Mouse (Mus musculus) monocyte, adult 59 days (primary cell): ENCODE data around the gene Il17a. TPM values are rescaled to one million over a fixed set of nuclear protein-coding genes. Genes with fewer than 3 reads are reported as not detected.

Experiments used
- total RNA-seq, 2 experiments: library from RNA; stranded (reverse); gene quantifications; one replicate each; pipeline ENCODE4 v1.2.4; 2023

The Il17a gene
- total RNA-seq: not detected

DNA sequence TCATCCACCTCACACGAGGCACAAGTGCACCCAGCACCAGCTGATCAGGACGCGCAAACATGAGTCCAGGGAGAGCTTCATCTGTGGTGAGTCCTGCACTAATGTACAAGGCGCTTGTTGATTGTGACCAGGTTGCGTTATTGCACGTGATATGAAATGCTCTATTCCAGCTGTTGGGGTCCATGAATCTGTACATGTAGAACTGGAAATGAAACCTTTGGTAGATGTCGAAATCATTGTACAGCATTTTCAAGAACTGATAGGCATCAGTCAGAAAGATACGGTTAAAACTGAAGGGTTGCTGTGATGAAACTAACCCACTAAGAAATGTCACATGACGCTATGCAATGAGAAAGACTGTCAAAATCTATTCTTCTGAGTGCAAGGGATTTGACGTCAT is at the start of gene Il17a:
Il17a (plus strand) TSS at position 3 of the 400 bp plus-strand sequence.

Other genes with a start within 250 kb of the Il17a start
- not detected for gene Pkhd1, start 112.8 kb upstream of the Il17a start, total RNA-seq
- gene Il17f, start 59.7 kb downstream of the Il17a start, total RNA-seq: 1 to 10 TPM in 1 of 2 experiments, not detected in 1; 2.9 TPM
- gene Mcm3, start 89.4 kb downstream of the Il17a start, total RNA-seq: 10 to 100 TPM; 19.5 to 21.9 TPM
- gene Paqr8, start 159.7 kb downstream of the Il17a start, total RNA-seq: 1 to 10 TPM; 1.8 to 2.9 TPM
- under 1 TPM; 0.39 to 0.45 TPM for gene Efhc1, start 220.7 kb downstream of the Il17a start, total RNA-seq